Mouse (Mus musculus) 3134 (cell line): ENCODE data around the gene Aip.
A peak's percentile ranks its signal among the peaks of the same experiment; 100 is the strongest.
"Not testable (repeated sequence)": the region's sequence is repeated elsewhere in the genome, so short reads cannot be mapped to it uniquely, and the experiment has no call there.

Source experiments
- DNase-seq: peaks from one replicate; pipeline ENCODE4 v3.0.0-alpha.2; 2011; ENCODE audit warnings: low spot score; ENCODE audit not compliant: insufficient read length; ENCODE audit errors: extremely low read depth

Aip gene

GRCm38 (mm10) chr19:4136463-4136862 is 10.8 kb upstream of the Aip start:
- peak; percentile 36 for DNase-seq

- DNase-seq = peak; percentile 66
Measured at GRCm38 (mm10) chr19:4135963-4136345, 10.3 kb upstream of the Aip start.

GRCm38 (mm10) chr19:4135229-4135962 is 9.7 kb upstream of the Aip start:
- not testable (repeated sequence) for DNase-seq

GRCm38 (mm10) chr19:4134354-4134753 is 8.7 kb upstream of the Aip start:
- peak; percentile 45 for DNase-seq

- no peak for DNase-seq
Measured at GRCm38 (mm10) chr19:4131768-4132167, 6.1 kb upstream of the Aip start.

- no peak for DNase-seq
Measured at GRCm38 (mm10) chr19:4131075-4131474, 5.4 kb upstream of the Aip start.

GRCm38 (mm10) chr19:4130106-4130505 is 4.4 kb upstream of the Aip start:
- DNase-seq = no peak

- DNase-seq = no peak
Measured at GRCm38 (mm10) chr19:4129462-4129861, 3.8 kb upstream of the Aip start.

- DNase-seq = peak; percentile 53
Measured at GRCm38 (mm10) chr19:4126759-4127495, 1.3 kb upstream of the Aip start.

GRCm38 (mm10) chr19:4125268-4125667 is 390 bp downstream of the Aip start:
- DNase-seq = not testable (repeated sequence)

GRCm38 (mm10) chr19:4124432-4124831 is 1.2 kb downstream of the Aip start:
- no peak for DNase-seq

GRCm38 (mm10) chr19:4122411-4123370 is 3.0 kb downstream of the Aip start:
- DNase-seq = no peak

GRCm38 (mm10) chr19:4121896-4122295 is 3.8 kb downstream of the Aip start:
- not testable (repeated sequence) for DNase-seq

GRCm38 (mm10) chr19:4121097-4121805 is 4.4 kb downstream of the Aip start:
- DNase-seq = peak; percentile 95

GRCm38 (mm10) chr19:4120496-4120895 is 5.2 kb downstream of the Aip start:
- no peak for DNase-seq

GRCm38 (mm10) chr19:4119716-4120487 is 5.8 kb downstream of the Aip start:
- no peak for DNase-seq

- no peak for DNase-seq
Measured at GRCm38 (mm10) chr19:4118350-4118749, 7.3 kb downstream of the Aip start.

GRCm38 (mm10) chr19:4117006-4117405 is 8.7 kb downstream of the Aip start:
- no peak for DNase-seq

GRCm38 (mm10) chr19:4115816-4116215 is 9.8 kb downstream of the Aip start:
- DNase-seq = no peak

- no peak for DNase-seq
Measured at GRCm38 (mm10) chr19:4115144-4115543, 10.5 kb downstream of the Aip start.
